Mouse (Mus musculus) cerebellum, adult 8-10 months (tissue): ENCODE data around the gene Vmn1r3.
"Not testable (repeated sequence)": the region's sequence is repeated elsewhere in the genome, so short reads cannot be mapped to it uniquely, and the experiment has no call there.

ENCODE experiments used
- DNase-seq: peaks from one replicate; pipeline ENCODE4 v3.0.0; 2022

The Vmn1r3 gene

DNA sequence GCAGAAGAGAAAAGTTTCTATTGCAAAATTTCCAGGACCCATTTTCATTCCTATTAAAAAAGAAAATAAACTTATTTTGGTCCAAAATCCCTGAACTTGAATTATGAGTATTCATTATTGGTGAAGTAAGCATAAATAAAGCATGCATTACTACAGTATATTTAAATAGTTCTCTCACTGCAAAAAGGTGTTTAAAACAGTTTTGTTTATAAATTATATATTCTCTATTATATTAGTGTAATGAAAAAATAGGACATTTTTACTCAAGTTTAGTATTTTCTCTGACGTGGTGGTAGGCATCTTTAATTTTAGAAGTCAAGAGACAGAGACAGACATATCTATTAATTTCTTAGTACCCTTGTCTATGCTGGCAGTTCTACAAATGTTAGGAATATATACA, at the start of gene Vmn1r3:
Vmn1r3 (minus strand) TSS at position 101 of the 400 bp plus-strand sequence.
- not testable (repeated sequence) for DNase-seq

DNA sequence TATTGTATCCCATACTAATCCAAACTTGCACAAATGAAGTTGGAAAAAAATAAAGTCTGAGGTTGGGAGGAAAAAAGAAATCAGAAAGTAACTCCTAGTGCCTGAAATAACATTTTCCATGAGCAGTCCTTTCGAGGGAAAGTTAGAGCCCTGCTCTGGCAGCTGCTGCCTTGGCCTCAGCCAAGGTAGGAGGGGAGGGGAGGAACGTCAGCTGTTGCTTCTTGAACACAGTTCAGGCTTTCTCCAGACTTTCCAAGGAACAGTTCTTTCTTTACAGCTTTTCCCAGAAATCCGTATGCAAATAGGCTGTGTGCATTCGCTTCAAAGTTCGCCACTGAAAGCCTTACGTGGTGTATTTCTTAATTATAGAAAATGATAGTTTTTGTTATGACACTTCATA, 46.9 kb upstream of the Vmn1r3 start:
- no peak for DNase-seq

DNA sequence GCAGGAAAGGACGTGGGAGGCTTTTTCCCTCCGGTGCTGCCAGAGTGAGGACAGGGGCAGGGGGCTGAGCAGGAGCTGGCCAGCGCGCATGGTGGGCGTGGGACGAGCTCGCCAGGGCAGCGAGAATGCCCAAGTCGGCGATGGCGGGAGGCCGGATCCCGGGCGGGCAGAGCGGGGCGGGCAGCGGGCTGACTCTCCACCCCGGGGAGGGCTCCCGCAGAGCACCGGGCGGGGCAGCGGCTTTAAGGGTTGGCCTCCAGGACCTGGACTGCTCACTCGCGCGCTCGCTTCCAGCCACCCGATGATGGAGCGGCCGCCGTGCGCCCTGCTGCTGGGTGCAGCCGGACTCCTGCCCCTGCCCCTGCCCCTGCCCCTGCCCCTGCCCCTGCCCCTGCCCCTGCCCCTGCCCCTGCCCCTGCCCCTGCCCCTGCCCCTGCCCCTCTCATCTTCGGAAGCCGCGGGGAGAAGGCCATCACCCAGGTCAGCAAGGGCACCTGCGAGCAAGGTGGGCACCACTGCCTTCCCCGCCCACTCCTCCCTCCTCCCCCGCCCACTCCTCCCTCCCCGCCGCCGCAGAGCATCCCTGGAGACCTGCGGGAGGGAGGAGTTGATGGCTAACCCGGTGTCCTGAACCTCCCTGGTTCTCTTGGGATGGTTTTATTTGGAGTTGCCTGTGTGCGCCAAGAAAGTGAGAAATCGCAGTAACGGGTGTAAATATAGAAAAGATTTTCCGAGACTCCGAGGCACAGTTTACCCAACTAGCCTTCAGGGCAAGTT, 45.9 kb upstream of the Vmn1r3 start:
- no peak for DNase-seq

DNA sequence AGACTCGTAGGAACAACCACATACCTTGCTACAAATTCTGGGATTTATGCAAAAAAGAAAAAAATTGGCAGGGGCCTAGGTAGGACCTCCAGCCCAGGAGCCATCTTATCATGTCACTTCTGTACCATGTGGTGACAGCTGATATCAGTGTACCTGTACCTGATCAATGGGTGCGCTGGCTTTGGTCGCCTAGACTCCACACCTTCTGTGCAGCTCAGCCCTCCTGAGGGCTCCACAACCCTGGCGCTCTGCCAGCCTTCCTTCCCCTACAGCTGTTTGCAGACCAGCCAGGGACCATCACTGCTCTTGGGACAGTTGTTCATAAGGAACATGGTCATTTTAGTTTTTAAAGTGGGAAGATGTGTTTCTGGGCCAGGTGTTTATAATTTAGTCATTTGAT, 44.4 kb upstream of the Vmn1r3 start:
- DNase-seq, result peak; percentile 14

DNA sequence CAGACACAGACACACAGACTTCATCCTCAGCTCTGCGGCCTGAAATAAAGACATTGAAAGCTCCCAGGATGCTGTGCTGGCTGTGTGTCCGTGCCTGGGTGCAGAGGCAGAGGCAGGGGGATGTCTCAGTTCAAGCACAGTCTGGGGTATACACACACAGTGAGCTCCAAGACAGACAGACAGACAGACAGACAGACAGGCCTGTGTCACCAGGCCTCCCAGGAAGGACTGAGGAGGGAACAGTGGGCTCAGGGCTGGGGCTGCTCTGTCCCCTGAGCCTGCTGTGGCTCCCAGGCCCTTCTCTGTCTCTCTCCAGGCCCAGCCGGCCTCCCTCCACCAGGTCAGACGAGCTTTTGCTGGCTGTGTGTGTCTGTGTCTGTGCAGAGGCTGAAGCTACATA, 43.3 kb upstream of the Vmn1r3 start:
- DNase-seq, result no peak

DNA sequence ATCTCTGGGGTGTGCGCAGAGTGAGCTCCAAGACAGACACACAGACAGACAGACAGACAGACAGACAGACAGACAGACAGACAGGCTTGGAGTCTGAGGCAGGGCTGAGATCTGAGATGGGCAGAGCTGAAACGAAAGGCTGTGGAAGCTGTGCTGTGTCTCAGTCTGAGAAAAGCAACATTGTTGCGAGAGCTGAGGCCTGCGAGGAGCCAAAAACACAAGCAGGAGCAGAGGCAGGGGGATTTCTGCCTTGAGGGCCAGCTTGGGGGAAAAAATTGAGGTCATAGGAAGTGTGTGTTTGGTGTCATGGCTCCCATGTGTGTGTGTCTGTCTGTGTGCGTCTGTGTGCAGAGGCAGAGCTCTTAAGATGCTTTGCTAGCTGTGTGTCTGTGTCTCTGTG, 42.6 kb upstream of the Vmn1r3 start:
- no peak for DNase-seq

DNA sequence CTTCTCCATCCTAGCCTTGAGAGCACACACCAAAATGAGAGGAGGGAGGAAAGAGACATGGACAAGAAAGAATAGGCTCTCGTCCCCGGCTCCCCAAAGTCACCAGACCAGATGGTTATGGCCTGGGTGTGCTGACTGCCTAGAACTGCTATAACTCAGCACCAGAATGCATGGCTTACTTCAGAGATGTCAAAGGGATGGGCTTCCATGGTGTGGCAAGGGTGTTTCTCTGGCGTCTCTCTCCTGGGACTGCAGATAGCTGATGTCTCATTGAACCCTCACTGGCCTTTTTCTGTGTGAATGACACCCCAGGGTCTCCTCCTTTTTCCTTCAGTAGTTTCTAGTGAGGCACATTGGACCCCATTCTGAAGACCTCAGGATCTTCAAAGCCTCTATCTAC, 41.3 kb upstream of the Vmn1r3 start:
- no peak for DNase-seq

DNA sequence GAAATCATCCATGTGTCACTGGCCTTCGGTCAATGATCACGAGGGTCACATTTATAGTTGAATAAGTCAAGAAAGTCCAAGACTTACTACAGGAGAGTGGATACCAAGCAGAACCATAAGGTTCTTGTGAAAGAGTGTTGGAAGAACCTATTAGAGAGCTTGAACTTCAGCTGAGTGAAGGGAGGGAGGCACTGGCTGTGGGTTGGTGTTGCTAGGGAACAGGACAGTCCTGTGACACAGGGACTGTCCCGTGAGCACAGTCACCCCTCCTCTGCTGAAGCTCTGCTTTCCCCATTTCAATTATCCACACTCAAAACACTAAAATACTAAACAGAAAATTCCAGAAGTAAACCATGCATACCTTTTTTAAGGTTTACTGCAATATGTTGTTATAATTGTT, 40.3 kb upstream of the Vmn1r3 start:
- DNase-seq, result not testable (repeated sequence)

DNA sequence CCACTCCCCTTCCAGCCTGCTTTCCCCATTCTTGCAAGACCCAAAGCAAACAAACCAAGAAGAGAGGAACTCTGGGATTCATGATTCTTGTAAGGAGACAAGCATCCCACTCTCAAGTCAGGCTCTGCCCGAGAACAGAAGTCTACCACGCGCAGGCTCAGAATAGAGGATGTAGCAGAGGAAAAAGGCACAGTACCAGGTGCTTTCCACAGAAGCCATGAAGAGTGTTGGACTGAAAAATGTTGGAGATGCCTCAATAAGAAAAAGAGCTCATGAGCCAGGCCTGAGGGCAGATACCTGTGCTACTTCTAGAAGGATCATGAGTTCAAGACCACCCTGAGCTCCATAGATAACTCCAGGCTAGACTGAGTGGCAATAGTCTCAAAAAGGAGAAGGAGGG, 39.7 kb upstream of the Vmn1r3 start:
- DNase-seq, result not testable (repeated sequence)

DNA sequence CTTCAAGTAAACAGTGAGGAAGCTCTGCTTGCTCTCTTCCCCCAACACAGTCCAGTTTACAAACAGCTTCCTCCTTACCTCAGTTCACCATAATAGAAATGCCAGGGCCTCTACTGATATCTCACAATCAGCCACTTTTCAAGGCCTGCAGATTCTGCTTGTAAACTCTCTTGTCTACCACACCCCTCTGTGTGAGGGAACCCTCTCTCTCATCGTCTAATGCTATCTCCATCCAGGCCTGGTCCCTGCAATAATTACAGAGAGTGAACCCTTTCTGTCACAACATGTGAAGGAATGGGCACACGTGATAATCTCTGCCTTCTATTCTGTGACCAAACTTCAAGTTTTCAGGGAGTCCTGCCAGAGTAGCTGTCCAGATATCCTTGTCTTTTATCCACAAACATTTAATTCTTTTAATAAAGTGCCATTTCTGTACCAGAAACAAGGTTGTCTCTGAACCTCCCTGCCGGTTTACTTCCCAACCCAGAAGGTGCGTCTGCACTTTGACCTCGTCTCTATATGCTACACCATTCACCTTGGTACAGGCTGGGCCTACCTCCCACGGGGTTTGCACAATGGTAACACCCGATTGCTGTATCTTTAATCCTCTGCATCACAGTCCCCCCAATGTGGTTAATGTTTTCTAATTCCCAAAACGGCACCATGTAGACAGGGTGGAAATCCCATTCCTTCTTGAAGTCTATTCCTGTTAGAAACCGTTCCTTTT, 38.5 kb upstream of the Vmn1r3 start:
- DNase-seq, result not testable (repeated sequence)

DNA sequence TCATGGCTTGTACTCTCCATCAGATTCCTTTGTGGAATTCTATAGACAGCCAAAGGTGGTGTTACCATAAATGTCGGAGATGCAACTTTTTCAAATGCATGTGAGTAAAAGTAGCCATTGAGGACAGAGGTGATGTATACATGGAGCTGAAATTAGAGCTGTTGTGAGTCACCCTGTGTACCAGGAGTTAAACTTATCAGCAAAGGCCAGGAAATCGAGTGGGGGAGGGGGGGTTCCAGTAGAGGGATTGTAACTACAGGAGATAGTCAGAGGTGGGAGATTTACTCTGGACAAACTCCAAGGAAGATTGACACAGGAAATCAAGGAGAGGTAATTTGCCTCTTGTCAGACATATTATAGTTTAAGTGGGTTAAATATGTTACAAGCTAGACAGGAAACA, 31.2 kb upstream of the Vmn1r3 start:
- DNase-seq, result not testable (repeated sequence)

DNA sequence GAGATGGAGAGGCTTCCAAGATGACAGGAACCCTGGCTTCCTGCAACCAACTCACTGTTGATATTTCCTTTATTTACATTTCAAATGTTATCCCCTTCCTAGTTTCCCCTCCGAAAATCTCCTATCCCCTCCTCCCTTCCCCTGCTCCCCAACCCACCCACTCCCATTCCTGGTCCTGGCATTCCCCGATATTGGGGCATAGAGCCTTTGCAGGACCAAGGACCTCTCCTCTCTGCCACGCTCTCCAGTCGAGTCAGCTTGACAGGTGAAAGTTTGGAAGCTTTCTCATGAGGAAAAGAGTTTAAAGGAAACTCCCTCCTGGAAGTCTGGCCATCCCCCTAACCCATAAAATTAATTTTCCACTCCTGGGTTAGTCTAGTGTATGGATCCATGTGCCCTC, 28.2 kb upstream of the Vmn1r3 start:
- DNase-seq, result not testable (repeated sequence)

DNA sequence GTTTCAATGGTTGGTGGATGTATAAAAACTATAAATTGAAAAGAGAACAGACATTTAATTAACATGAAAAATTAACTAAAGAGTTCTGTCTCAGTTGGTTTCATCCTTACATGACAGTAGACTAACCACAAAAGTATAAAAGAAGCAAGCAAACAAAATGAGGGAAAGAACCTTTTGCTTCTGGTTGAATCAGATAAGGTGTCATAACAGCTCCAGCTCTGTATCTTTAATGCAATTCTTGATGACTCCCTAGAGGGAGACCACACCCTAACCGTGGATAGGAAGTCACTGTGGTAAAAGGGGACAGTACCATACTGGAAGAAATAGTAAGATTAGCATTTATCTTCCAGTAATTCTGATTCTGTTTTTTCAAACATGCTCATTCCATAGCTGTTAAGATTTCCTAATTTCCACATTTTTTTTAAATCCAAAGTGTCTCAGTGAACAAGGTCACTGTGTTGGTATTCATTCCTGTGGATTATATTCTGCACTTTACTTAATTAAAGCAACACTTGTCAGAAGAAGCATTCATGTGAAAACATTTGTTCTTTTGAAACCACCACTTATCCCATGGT, 24.6 kb upstream of the Vmn1r3 start:
- DNase-seq, result not testable (repeated sequence)

DNA sequence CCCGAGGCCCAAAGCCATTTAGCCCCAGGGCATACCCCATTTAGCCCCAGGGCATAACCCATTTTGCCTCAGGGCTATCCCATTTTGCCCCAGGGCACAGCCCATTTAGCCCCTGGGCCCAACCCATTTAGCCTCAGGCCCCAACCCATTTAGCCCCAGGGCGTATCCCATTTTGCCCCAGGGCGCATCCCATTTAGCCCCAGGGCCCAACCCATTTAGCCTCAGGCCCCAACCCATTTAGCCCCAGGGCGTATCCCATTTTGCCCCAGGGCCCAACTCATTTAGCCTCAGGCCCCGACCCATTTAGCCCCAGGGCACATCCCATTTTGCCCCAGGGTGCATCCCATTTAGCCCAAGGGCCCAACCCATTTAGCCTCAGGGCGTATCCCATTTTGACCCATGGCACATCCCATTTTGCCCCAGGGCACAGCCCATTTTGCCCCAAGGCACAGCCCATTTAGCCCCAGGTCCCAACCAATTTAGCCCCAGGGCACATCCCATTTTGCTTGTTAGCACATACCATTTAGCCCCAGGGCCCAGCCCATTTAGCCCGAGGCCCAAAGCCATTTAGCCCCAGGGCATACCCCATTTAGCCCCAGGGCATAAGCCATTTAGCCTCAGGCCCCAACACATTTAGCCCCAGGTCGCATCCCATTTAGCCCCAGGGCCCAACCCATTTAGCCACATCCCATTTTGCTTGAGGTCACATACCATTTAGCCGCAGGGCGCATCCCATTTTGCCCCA, 8.2 kb downstream of the Vmn1r3 start:
- not testable (repeated sequence) for DNase-seq

DNA sequence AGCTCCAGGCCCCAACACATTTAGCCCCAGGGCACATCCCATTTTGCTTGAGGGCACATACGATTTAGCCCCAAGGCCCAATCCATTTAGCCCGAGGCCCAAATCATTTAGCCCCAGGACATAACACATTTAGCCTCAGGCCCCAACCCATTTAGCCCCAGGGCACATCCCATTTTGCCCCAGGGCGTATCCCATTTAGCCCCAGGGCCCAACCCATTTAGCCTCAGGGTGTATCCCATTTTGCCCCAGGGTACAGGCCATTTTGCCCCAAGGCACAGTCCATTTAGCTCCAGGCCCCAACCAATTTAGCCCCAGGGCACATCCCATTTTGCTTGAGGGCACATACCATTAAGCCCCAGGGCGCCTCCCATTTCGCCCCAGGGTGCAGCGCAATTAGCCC, 9.0 kb downstream of the Vmn1r3 start:
- DNase-seq, result not testable (repeated sequence)

DNA sequence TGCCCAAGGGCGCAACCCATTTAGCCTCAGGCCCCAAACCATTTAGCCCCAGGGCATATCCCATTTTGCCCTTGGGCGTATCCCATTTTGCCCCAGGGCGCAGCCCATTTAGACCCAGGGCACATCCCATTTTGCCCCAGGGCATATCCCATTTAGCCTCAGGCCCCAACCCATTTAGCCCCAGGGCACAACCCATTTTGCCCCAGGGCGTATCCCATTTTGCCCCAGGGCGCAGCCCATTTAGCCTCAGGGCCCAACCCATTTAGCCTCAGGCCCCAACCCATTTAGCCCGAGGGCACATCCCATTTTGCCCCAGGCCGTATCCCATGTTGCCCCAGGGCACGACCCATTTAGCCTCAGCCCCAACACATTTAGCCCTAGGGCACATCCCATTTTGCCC, 9.4 kb downstream of the Vmn1r3 start:
- not testable (repeated sequence) for DNase-seq

DNA sequence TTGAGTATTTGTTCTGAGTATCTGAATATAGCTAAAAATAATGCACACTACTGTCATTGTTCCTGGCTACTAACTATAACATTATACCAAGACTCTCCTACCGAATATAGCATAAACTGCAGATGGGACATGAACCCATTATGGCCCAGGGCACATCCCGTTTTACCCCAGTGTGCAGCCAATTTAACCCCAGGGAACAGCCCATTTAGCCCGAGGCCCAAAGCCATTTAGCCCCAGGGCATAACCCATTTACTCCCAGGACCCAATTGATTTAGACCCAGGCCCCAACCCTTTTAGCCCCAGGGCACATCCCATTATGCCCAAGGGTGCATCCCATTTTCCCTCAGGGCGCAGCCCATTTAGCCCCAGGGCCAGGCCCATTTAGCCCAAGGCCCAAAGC, 10.6 kb downstream of the Vmn1r3 start:
- not testable (repeated sequence) for DNase-seq

DNA sequence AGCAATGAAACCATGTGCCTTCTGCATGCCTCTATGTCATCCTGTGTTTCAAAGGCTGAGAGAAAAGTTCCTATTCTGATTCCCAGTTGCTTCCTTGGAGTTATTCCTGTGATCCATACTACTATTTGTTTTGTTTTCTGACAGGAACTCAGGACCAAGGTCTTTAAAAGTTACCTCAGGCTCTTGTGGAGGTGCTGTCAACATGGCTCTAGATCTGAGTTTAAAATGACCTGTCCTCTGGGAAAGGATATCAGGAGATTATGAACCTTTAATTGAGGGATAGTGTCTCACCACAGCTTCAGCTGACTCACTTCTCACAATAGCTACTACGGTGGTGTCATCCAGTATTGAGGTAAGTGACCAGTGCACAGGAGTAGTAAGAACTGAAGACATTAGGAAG, 18.1 kb downstream of the Vmn1r3 start, which contains the start of gene Vmn1r2:
Vmn1r2 (plus strand) TSS at position 301 of the 400 bp plus-strand sequence.
- not testable (repeated sequence) for DNase-seq

DNA sequence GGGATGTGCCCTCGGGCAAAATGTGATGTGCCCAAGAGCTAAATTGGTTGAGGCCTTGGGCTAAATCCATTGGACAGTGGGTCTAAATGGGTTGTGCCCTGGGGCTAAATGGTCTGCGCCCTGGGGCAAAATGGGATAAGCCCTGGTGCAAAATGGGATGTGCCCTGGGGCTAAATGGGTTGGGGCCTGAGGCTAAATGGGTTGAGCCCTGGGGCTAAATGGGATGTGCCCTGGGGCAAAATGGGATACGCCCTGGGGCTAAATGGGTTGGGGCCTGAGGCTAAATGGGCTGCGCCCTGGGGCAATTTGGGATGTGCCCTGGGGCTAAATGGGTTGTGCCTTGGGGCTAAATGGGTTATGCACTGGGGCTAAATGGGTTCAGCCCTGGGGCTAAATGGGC, 20.1 kb downstream of the Vmn1r3 start:
- DNase-seq, result no peak

DNA sequence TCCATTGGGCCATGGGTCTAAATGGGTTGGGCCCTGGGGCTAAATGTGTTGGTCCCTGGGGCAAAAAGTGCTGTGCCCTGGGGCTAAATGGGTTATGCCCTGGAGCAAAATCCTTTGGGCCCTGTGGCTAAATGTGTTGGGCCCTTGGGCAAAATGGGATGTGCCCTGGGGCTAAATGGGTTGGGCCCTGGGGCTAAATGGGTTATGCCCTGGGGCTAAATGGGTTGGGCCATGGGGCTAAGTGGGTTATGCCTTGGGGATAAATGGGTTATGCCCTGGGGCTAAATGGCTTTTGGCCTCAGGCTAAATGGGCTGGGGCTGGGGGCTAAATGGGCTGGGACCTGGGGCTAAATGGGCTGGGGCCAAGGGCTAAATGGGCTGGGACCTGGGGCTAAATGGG, 20.7 kb downstream of the Vmn1r3 start:
- DNase-seq, result not testable (repeated sequence)

DNA sequence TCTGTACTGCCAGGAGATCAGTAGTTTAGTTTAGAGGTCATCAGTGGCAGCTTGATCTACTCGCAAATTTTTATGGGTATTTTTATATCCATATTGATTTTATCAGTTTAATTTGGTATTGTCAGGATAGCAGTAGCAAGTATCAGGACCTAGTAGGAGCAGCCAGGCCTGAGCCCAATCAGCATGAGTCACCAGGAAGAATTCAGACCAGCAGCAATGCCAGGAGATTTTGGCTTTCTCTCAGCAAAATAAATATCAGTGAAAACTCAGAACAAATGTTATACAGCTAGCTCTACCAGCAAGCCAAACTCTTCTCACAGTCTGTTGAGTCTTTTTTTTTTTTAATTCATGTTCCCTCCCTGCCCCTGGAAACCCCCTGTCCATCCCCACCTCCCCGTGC, 31.8 kb downstream of the Vmn1r3 start:
- not testable (repeated sequence) for DNase-seq

DNA sequence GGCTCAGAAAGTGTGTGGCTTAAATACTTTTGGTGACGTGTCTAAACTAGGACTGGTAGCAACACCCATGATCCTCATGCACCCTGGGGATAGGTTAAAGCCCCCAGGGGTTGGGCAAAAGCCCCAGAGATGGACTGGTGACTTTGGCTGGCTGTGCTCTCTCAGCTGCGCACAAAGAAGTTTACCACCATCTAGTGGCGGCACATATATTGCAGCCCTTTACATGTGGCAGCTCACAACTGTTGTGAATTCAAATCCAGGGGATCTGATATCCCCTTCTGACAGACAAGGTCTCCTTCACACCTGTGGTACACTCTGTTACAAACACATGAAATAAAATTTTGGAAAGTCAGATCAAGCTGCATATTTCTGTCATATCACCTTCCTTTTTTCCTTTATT, 37.2 kb downstream of the Vmn1r3 start:
- DNase-seq, result not testable (repeated sequence)
